Mouse (Mus musculus): Measurements from ENCODE around the gene Sh2d6. TPM values are rescaled to one million over a fixed set of nuclear protein-coding genes. Genes with fewer than 3 reads are reported as not detected.

The Sh2d6 gene
- polyA plus RNA-seq, 1 experiment = 76.8 TPM

- H3K4me1 ChIP-seq (ENCODE audit: control insufficient read depth, insufficient read depth, low read length) = peaks cover 8% of the 10 kb centered on the region
- no peak overlapping the region for H3K4me3 ChIP-seq (ENCODE audit: control insufficient read depth, low read depth, low read length)
- TF ChIP-seq POLR2A (IDR thresholded peaks at IDR 0.05; ENCODE audit: control insufficient read depth, low read depth, low read length) (no peak), CTCF (IDR thresholded peaks at IDR 0.05; ENCODE audit: control insufficient read depth, insufficient read depth, insufficient replicate concordance, low read depth, low read length) (no peak)
- no peak overlapping the region for H3K27ac ChIP-seq (ENCODE audit: control insufficient read depth, insufficient read depth, low read depth, low read length)
- no peaks in the 10 kb centered on the region for H3K36me3 ChIP-seq (ENCODE audit: control insufficient read depth, insufficient read depth, low read length)
- H3K27me3 ChIP-seq (ENCODE audit: control insufficient read depth, insufficient read depth, low read length) = no peaks in the 10 kb centered on the region
These were observed 26.4 kb upstream of the Sh2d6 start for GRCm38 (mm10) chr6:72547862-72548261.

GRCm38 (mm10) chr6:72547121-72547520 is 25.6 kb upstream of the Sh2d6 start:
- Histone ChIP-seq H3K36me3 (ENCODE audit: control insufficient read depth, insufficient read depth, low read length) (no peaks in the 10 kb centered on the region), H3K27me3 (ENCODE audit: control insufficient read depth, insufficient read depth, low read length) (no peaks in the 10 kb centered on the region), H3K27ac (ENCODE audit: control insufficient read depth, insufficient read depth, low read depth, low read length) (no peak overlapping the region), H3K4me1 (ENCODE audit: control insufficient read depth, insufficient read depth, low read length) (peaks cover 7% of the 10 kb centered on the region), H3K4me3 (ENCODE audit: control insufficient read depth, low read depth, low read length) (no peak overlapping the region)
- TF ChIP-seq CTCF (IDR thresholded peaks at IDR 0.05; ENCODE audit: control insufficient read depth, insufficient read depth, insufficient replicate concordance, low read depth, low read length) (peak; percentile 34; the same call in 1 of the 2 replicates), POLR2A (IDR thresholded peaks at IDR 0.05; ENCODE audit: control insufficient read depth, low read depth, low read length) (no peak)

- no peaks in the 10 kb centered on the region for H3K36me3 ChIP-seq (ENCODE audit: control insufficient read depth, insufficient read depth, low read length)
- no peak overlapping the region for H3K27ac ChIP-seq (ENCODE audit: control insufficient read depth, insufficient read depth, low read depth, low read length)
- TF ChIP-seq CTCF (IDR thresholded peaks at IDR 0.05; ENCODE audit: control insufficient read depth, insufficient read depth, insufficient replicate concordance, low read depth, low read length) (no peak), POLR2A (IDR thresholded peaks at IDR 0.05; ENCODE audit: control insufficient read depth, low read depth, low read length) (no peak)
- no peak overlapping the region for H3K4me3 ChIP-seq (ENCODE audit: control insufficient read depth, low read depth, low read length)
- no peaks in the 10 kb centered on the region for H3K27me3 ChIP-seq (ENCODE audit: control insufficient read depth, insufficient read depth, low read length)
- peaks cover 7% of the 10 kb centered on the region for H3K4me1 ChIP-seq (ENCODE audit: control insufficient read depth, insufficient read depth, low read length)
These were observed 23.9 kb upstream of the Sh2d6 start for GRCm38 (mm10) chr6:72545377-72545776.

- TF ChIP-seq CTCF (IDR thresholded peaks at IDR 0.05; ENCODE audit: control insufficient read depth, insufficient read depth, insufficient replicate concordance, low read depth, low read length) (no peak), POLR2A (IDR thresholded peaks at IDR 0.05; ENCODE audit: control insufficient read depth, low read depth, low read length) (no peak)
- Histone ChIP-seq H3K4me3 (ENCODE audit: control insufficient read depth, low read depth, low read length) (peak within 1 kb of the TSS; percentile 61), H3K27ac (ENCODE audit: control insufficient read depth, insufficient read depth, low read depth, low read length) (0 out of 2 replicates have a peak within 1 kb of the TSS, but pooled peaks have one; percentile 26), H3K27me3 (ENCODE audit: control insufficient read depth, insufficient read depth, low read length) (no peaks in the 10 kb centered on the region), H3K36me3 (ENCODE audit: control insufficient read depth, insufficient read depth, low read length) (no peaks in the 10 kb centered on the region), H3K4me1 (ENCODE audit: control insufficient read depth, insufficient read depth, low read length) (peaks cover 7% of the 10 kb centered on the region)
These were observed 22.9 kb upstream of the Sh2d6 start, which contains the start of gene Capg for GRCm38 (mm10) chr6:72544283-72544987. Gene Capg (plus strand): TSS chr6:72544391.

GRCm38 (mm10) chr6:72543265-72543850 is 21.9 kb upstream of the Sh2d6 start:
- Histone ChIP-seq H3K4me3 (ENCODE audit: control insufficient read depth, low read depth, low read length) (no peak overlapping the region), H3K27ac (ENCODE audit: control insufficient read depth, insufficient read depth, low read depth, low read length) (no peak overlapping the region), H3K4me1 (ENCODE audit: control insufficient read depth, insufficient read depth, low read length) (peaks cover 11% of the 10 kb centered on the region), H3K36me3 (ENCODE audit: control insufficient read depth, insufficient read depth, low read length) (no peaks in the 10 kb centered on the region), H3K27me3 (ENCODE audit: control insufficient read depth, insufficient read depth, low read length) (no peaks in the 10 kb centered on the region)
- TF ChIP-seq CTCF (IDR thresholded peaks at IDR 0.05; ENCODE audit: control insufficient read depth, insufficient read depth, insufficient replicate concordance, low read depth, low read length) = no peak
- TF ChIP-seq POLR2A (IDR thresholded peaks at IDR 0.05; ENCODE audit: control insufficient read depth, low read depth, low read length) = no peak

GRCm38 (mm10) chr6:72538562-72539031 is 17.1 kb upstream of the Sh2d6 start:
- peak; percentile 72 for TF ChIP-seq POLR2A (IDR thresholded peaks at IDR 0.05; ENCODE audit: control insufficient read depth, low read depth, low read length)
- no peak for TF ChIP-seq CTCF (IDR thresholded peaks at IDR 0.05; ENCODE audit: control insufficient read depth, insufficient read depth, insufficient replicate concordance, low read depth, low read length)
- no peaks in the 10 kb centered on the region for H3K27me3 ChIP-seq (ENCODE audit: control insufficient read depth, insufficient read depth, low read length)
- H3K4me1 ChIP-seq (ENCODE audit: control insufficient read depth, insufficient read depth, low read length) = peaks cover 12% of the 10 kb centered on the region
- peak overlapping the region; percentile 71 for H3K27ac ChIP-seq (ENCODE audit: control insufficient read depth, insufficient read depth, low read depth, low read length)
- H3K4me3 ChIP-seq (ENCODE audit: control insufficient read depth, low read depth, low read length) = peak overlapping the region; percentile 79
- H3K36me3 ChIP-seq (ENCODE audit: control insufficient read depth, insufficient read depth, low read length) = no peaks in the 10 kb centered on the region

GRCm38 (mm10) chr6:72537998-72538500 is 16.5 kb upstream of the Sh2d6 start:
- Histone ChIP-seq H3K27ac (ENCODE audit: control insufficient read depth, insufficient read depth, low read depth, low read length) (peak overlapping the region; percentile 71; the same call in 1 of the 2 replicates), H3K36me3 (ENCODE audit: control insufficient read depth, insufficient read depth, low read length) (no peaks in the 10 kb centered on the region), H3K4me1 (ENCODE audit: control insufficient read depth, insufficient read depth, low read length) (peaks cover 10% of the 10 kb centered on the region), H3K27me3 (ENCODE audit: control insufficient read depth, insufficient read depth, low read length) (no peaks in the 10 kb centered on the region), H3K4me3 (ENCODE audit: control insufficient read depth, low read depth, low read length) (no peak overlapping the region; the same call in 1 of the 2 replicates)
- TF ChIP-seq CTCF (IDR thresholded peaks at IDR 0.05; ENCODE audit: control insufficient read depth, insufficient read depth, insufficient replicate concordance, low read depth, low read length) (no peak), POLR2A (IDR thresholded peaks at IDR 0.05; ENCODE audit: control insufficient read depth, low read depth, low read length) (no peak)

Data from testis, adult 2 months (tissue).